Mouse (Mus musculus): ENCODE measurements at regions not wholly inside any gene's neighbourhood (a gene's known extent, or its start where the extent isn't known, plus 50 kb on each side); places are given as distances from the start of the nearest gene placed in this dataset.

DNA sequence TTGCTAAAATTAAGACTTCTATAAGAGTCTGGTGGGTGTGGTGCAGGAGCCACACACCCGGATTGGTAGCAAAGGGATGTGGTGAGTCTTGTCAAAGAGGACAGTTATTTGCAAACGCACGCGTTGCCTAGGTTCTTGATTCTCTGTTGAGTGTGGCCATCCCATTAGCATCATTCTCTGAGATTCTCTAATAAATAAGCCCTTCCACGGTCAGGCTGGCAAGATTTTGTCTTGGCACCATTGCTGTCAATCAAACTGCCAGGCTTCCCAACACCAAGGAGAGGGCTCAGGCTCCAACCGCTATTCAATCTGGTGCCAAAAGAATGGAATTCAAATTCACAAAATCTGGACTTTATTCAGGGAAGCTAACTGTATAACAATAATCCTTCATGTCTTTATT is 84.6 kb upstream of the Nphp3 start:
- in situ Hi-C loops (cut with MboI, MseI) = loop anchor here (25.0 kb wide), 1 partner anchor 1845 kb away; no protein-coding TSS in a partner anchor

GRCm38 (mm10) chr9:103922356-103922755 is 80.0 kb upstream of the Nphp3 start:
- in situ Hi-C loops (cut with MboI, MseI) = loop anchor here (25.0 kb wide), 1 partner anchor 1840 kb away; no protein-coding TSS in a partner anchor

- in situ Hi-C loops (cut with MboI, MseI) = loop anchor here (25.0 kb wide), 1 partner anchor 1838 kb away; no protein-coding TSS in a partner anchor
These were observed 77.7 kb upstream of the Nphp3 start for GRCm38 (mm10) chr9:103924641-103925040.

- in situ Hi-C loops (cut with MboI, MseI) = no loop called here
These were observed 76.9 kb upstream of the Nphp3 start for GRCm38 (mm10) chr9:103925486-103925885.

GRCm38 (mm10) chr9:103928744-103929527 is 73.4 kb upstream of the Nphp3 start:
- in situ Hi-C loops (cut with MboI, MseI) = no loop called here

DNA sequence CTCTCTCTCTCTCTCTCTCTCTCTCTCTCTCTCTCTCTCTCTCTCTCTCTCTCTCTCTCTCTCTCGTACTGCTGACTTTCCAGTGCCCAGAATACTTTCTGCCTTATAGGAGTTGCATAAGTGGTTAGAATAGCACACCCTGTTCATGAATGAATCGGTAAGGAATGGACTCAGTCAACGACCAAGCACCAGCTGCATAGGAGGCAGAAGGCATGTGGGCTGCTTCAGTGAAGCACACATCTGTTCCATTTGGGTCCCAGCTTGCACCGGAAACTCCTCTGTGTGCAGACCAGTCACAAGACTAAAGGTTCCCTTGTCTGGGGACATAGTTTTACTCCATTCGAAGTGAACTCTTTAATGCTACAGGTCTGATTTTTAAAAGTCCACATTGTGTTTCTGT is 64.3 kb upstream of the Nphp3 start:
- in situ Hi-C loops (cut with MboI, MseI) = no loop called here

- in situ Hi-C loops (cut with MboI, MseI) = no loop called here
These were observed 62.3 kb upstream of the Nphp3 start for GRCm38 (mm10) chr9:103940010-103940409.

- in situ Hi-C loops (cut with MboI, MseI) = no loop called here
These were observed 61.8 kb upstream of the Nphp3 start for GRCm38 (mm10) chr9:103940506-103940905.

DNA sequence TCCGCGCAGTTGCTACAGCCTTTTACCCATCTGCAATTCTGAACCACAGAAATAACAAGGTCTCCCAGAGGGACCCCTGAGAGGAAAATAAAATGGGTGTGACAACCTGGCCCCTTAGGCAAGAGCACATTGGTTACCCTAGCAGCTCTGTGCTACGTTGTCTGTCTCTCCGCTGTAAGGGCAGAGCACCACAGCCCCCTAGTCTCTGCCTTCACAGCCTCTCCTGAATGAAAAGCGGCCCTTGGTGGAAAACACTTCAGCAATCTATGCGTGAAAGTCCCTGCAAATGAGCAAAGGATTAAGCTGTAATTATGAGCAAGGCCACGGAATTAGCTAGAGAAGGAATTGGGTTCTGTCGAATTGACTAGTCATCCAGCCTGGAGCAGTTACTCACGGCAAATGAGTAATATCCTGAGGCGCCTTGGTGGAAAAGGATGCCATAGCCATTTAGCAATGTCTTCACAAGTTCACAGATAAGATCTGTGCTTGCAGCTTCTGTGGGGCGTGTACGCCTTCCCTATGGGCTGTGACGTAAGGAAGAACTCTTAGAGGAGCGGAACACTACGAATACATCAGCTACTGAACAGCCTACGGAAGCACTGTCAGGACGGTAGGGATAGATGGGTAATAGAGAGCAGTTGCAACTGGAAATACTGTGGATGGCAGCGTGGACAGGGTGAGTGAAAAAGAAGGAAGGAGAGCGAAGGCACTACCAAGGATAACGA is 61.0 kb upstream of the Nphp3 start:
- in situ Hi-C loops (cut with MboI, MseI) = no loop called here

GRCm38 (mm10) chr9:103941901-103942260 is 60.5 kb upstream of the Nphp3 start:
- in situ Hi-C loops (cut with MboI, MseI) = no loop called here

GRCm38 (mm10) chr9:103945406-103945805 is 56.9 kb upstream of the Nphp3 start:
- in situ Hi-C loops (cut with MboI, MseI) = no loop called here

GRCm38 (mm10) chr9:103951799-103952198 is 50.5 kb upstream of the Nphp3 start:
- in situ Hi-C loops (cut with MboI, MseI) = no loop called here
